Comparison of ENCODE assay signal across 8 mouse cellular contexts in the genomic region with DNA sequence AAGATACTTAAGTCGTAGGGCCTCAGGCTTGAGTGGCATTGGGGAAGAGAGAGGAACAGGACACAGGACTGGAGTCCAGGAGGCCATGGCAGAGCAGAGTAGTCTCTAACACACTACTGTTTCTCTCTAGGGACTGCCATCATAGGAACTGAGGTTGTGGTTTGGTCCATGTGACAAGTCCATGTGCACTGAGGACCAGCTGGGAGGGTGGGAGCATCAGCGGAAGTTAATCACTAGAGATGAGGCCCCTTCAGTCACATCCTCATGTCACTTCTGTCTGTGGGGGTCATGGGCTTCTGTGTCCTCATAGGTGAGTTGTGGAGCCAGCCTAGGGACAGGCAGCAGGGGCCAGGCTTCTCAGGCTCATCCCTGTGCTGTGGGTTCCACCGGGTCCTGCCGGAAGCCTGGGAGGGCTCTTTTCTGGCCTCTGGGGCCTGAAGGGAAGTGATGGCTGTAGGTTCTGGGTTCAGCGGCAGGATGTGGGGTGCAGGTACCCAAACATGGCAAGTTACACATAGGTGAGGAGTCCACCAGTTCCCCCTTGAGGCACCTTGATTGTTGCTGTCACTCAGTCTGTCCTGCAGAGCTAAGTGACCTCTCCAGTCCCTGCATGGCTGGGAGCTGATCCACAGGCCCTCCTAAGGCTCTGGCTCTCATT. TPM values are rescaled to one million over a fixed set of nuclear protein-coding genes. Genes with fewer than 3 reads are reported as not detected.
DNase-seq lines count a peak whose midpoint lies in the region; ATAC-seq lines count a peak whose summit lies in the region.

No protein-coding gene starts in this region.

- H3K36me3 ChIP-seq in kidney, embryonic 16.5 days (ENCODE audit: insufficient read depth, low read length), result peaks cover 29% of the 10 kb centered on the region
- peaks cover 16% of the 10 kb centered on the region; the same call in 1 of the 2 replicates for H3K36me3 ChIP-seq in heart, embryonic 16.5 days (ENCODE audit: control insufficient read depth, insufficient read depth)

- 79% methylated on average over 5 of the region's 5 CpGs for WGBS in kidney, embryonic 16.5 days
- WGBS in heart, embryonic 16.5 days, result 77% methylated on average over 5 of the region's 5 CpGs

- H3K4me1 ChIP-seq in kidney, embryonic 16.5 days (ENCODE audit: insufficient read depth, low read length), result peaks cover 28% of the 10 kb centered on the region
- H3K4me1 ChIP-seq in heart, embryonic 16.5 days (ENCODE audit: control insufficient read depth, insufficient read depth, low read length), result peaks cover 50% of the 10 kb centered on the region

- ATAC-seq in kidney, embryonic 16.5 days (ENCODE audit: low FRiP score, low TSS enrichment), result no peak
- no peak for ATAC-seq in heart, embryonic 16.5 days (replicated peaks; ENCODE audit: extremely low read depth, insufficient read depth, low FRiP score)
- peak; percentile 25; the same call in 1 of the 2 replicates for ATAC-seq in megakaryocyte, adult 5-6 weeks (ENCODE audit: poor library complexity, severe bottlenecking)

- H3K9ac ChIP-seq in kidney, embryonic 16.5 days (replicated peaks; ENCODE audit: low read length), result no peak overlapping the region; the same call in 1 of the 2 replicates
- H3K9ac ChIP-seq in heart, embryonic 16.5 days (ENCODE audit: low read length), result peak overlapping the region; percentile 31; the same call in 1 of the 2 replicates

- no peak overlapping the region for H3K4me2 ChIP-seq in kidney, embryonic 16.5 days (replicated peaks; ENCODE audit: low read depth, low read length)
- H3K4me2 ChIP-seq in heart, embryonic 16.5 days (ENCODE audit: low read depth, low read length), result no peak overlapping the region

- H3K27me3 ChIP-seq in kidney, embryonic 16.5 days (ENCODE audit: insufficient read depth, low read length), result no peaks in the 10 kb centered on the region
- H3K27me3 ChIP-seq in heart, embryonic 16.5 days (ENCODE audit: control insufficient read depth, insufficient read depth, low read length), result no peaks in the 10 kb centered on the region

- DNase-seq in kidney, postnatal 10 days, result no peak
- DNase-seq in T-cell, adult 2 months (ENCODE audit: low spot score), result peak; percentile 46
- no peak for DNase-seq in adrenal gland, postnatal 4 days (ENCODE audit: low spot score in 2 of 2)
- no peak for DNase-seq in retina, postnatal 1 day
- no peak for DNase-seq in embryo, embryonic 11 days

- no peaks in the 10 kb centered on the region for H3K9me3 ChIP-seq in kidney, embryonic 16.5 days (ENCODE audit: low read length)
- H3K9me3 ChIP-seq in heart, embryonic 16.5 days (replicated peaks; ENCODE audit: control insufficient read depth, low read length), result no peaks in the 10 kb centered on the region

- no peak overlapping the region for H3K4me3 ChIP-seq in kidney, embryonic 16.5 days (ENCODE audit: low read length)
- H3K4me3 ChIP-seq in heart, embryonic 16.5 days (ENCODE audit: low read length), result no peak overlapping the region

- H3K27ac ChIP-seq in kidney, embryonic 16.5 days (ENCODE audit: low read length), result 0 out of 2 replicates have a peak overlapping the region, but pooled peaks have one; percentile 6
- H3K27ac ChIP-seq in heart, embryonic 16.5 days (ENCODE audit: low read length), result peak overlapping the region; percentile 52; the same call in 1 of the 2 replicates

RNA-seq across cellular contexts. Expression of a gene that starts 10.0 kb away (rescaled TPM):
- polyA plus RNA-seq in kidney, embryonic 16.5 days (2015; fragmentation: Nextera tagmentation; extraction: Ambion mirVana), result 52.7 and 55.4 TPM in 2 replicates
- polyA plus RNA-seq in heart, embryonic 16.5 days (2015; fragmentation: Nextera tagmentation; extraction: Ambion mirVana), result 30.7 and 33.9 TPM in 2 replicates
- 39.0 and 41.4 TPM in 2 replicates for total RNA-seq in megakaryocyte, adult 5-6 weeks (2015)
- 187 and 200 TPM in 2 replicates for total RNA-seq in megakaryocyte, adult 5-6 weeks (2017)
- total RNA-seq in adrenal gland, postnatal 4 days (2021), result 100 to 1,000 TPM; 180 to 181 TPM

RNA-seq across cellular contexts. Expression of a gene that starts 10.5 kb away (rescaled TPM):
- polyA plus RNA-seq in kidney, embryonic 16.5 days (2015; fragmentation: Nextera tagmentation; extraction: Ambion mirVana), result 38.1 and 38.3 TPM in 2 replicates
- 50.3 and 51.6 TPM in 2 replicates for polyA plus RNA-seq in heart, embryonic 16.5 days (2015; fragmentation: Nextera tagmentation; extraction: Ambion mirVana)
- 6.3 and 6.7 TPM in 2 replicates for total RNA-seq in megakaryocyte, adult 5-6 weeks (2015)
- total RNA-seq in megakaryocyte, adult 5-6 weeks (2017), result 4.4 and 10.2 TPM in 2 replicates
- 100 to 1,000 TPM; 181 to 214 TPM for total RNA-seq in adrenal gland, postnatal 4 days (2021)

RNA-seq across cellular contexts. Expression of a gene that starts 20.9 kb away (rescaled TPM):
- 899 and 901 TPM in 2 replicates for polyA plus RNA-seq in kidney, embryonic 16.5 days (2015; fragmentation: Nextera tagmentation; extraction: Ambion mirVana)
- polyA plus RNA-seq in heart, embryonic 16.5 days (2015; fragmentation: Nextera tagmentation; extraction: Ambion mirVana), result 536 and 549 TPM in 2 replicates
- 1,580 and 1,599 TPM in 2 replicates for total RNA-seq in megakaryocyte, adult 5-6 weeks (2015)
- 1,732 and 1,915 TPM in 2 replicates for total RNA-seq in megakaryocyte, adult 5-6 weeks (2017)
- total RNA-seq in adrenal gland, postnatal 4 days (2021), result 1,000 to 10,000 TPM; 1,413 to 1,504 TPM

RNA-seq across cellular contexts. Expression of a gene that starts 22.4 kb away (rescaled TPM):
- polyA plus RNA-seq in kidney, embryonic 16.5 days (2015; fragmentation: Nextera tagmentation; extraction: Ambion mirVana), result 398 and 444 TPM in 2 replicates
- 596 and 743 TPM in 2 replicates for polyA plus RNA-seq in heart, embryonic 16.5 days (2015; fragmentation: Nextera tagmentation; extraction: Ambion mirVana)
- 113 and 114 TPM in 2 replicates for total RNA-seq in megakaryocyte, adult 5-6 weeks (2015)
- total RNA-seq in megakaryocyte, adult 5-6 weeks (2017), result 84.8 and 86.1 TPM in 2 replicates
- total RNA-seq in adrenal gland, postnatal 4 days (2021), result 100 to 1,000 TPM; 208 to 225 TPM

RNA-seq across cellular contexts. Expression of a gene that starts 24.5 kb away (rescaled TPM):
- polyA plus RNA-seq in kidney, embryonic 16.5 days (2015; fragmentation: Nextera tagmentation; extraction: Ambion mirVana), result 1.6 and 1.9 TPM in 2 replicates
- 1.5 TPM in 2 replicates for polyA plus RNA-seq in heart, embryonic 16.5 days (2015; fragmentation: Nextera tagmentation; extraction: Ambion mirVana)
- not detected in 2 replicates for total RNA-seq in megakaryocyte, adult 5-6 weeks (2015)
- not detected in 2 replicates for total RNA-seq in megakaryocyte, adult 5-6 weeks (2017)
- total RNA-seq in adrenal gland, postnatal 4 days (2021), result 10 to 100 TPM in 1 of 2 experiments, 1 to 10 TPM in 1; 9.9 to 10.4 TPM

Comparison
In these comparisons a context has a peak if more than half of its experiments do, and no peak if none do; other contexts are left out.
1. RNA of a gene that starts 10.5 kb away (total RNA-seq): 181 to 214 TPM in adrenal gland, postnatal 4 days; 4.4 to 10.2 TPM in megakaryocyte, adult 5-6 weeks; every median in the first group is over 10 times any median in the second.